Mouse (Mus musculus): ENCODE results near the gene Hexb.

DNA sequence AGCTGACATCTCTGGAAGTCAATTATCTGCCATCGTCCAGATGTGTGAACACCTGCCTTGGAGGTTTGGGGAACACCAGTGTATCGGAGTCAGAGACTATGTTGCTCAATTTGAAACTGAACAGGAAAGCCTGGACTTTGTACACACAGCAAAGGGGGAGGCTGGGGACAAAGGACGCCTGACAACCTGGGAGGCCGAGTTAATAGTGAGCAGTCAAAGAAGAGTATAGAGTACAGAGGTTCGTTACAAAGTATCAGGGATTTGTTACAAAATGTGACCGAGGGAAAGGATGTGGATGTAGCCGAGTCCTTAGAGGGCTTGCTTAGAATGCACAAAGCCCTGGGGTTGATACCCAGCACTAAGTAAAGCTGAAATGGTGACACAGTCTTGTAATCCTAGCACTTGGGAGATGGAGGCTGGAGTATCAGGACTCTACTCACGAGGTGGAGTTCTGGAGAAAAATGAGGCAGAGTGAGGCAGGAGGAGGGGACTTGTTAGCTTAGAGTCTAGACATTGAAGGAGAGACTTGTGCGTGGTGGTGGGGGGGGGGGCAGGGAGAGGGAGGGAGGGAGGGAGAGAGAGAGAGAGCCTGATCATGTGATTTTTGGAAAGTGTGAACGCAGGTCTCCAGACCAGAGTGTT is 26.3 kb upstream of the Hexb start:
- TF ChIP-seq POLR2A (IDR thresholded peaks at IDR 0.05; ENCODE audit: insufficient read depth, low read length) (no peak), EP300 (IDR thresholded peaks at IDR 0.05; ENCODE audit: insufficient read depth, low read depth, low read length) (no peak), CTCF (IDR thresholded peaks at IDR 0.05; ENCODE audit: low read depth, low read length) (no peak)

Data from ES-Bruce4 (cell line).